Mouse (Mus musculus): ENCODE results near the gene Ip6k2.

- TF ChIP-seq POLR2A (IDR thresholded peaks at IDR 0.05; ENCODE audit: insufficient read depth, low read depth, low read length) (0 out of 2 replicates have a peak, but pooled peaks have one; percentile 9), CTCF (IDR thresholded peaks at IDR 0.05; ENCODE audit: insufficient read depth, low read depth, low read length) (peak; percentile 58; the same call in 1 of the 2 replicates)
Observed at GRCm38 (mm10) chr9:108853635-108854240, 70.1 kb downstream of the Ip6k2 start.
